Mouse (Mus musculus) ovary, postnatal 14 days (tissue): ENCODE measurements around the gene Ino80e.

ENCODE experiments used
- DNase-seq: peaks from one replicate; pipeline ENCODE4 v3.0.0; 2022; ENCODE audit warnings: low spot score

The Ino80e gene

DNA sequence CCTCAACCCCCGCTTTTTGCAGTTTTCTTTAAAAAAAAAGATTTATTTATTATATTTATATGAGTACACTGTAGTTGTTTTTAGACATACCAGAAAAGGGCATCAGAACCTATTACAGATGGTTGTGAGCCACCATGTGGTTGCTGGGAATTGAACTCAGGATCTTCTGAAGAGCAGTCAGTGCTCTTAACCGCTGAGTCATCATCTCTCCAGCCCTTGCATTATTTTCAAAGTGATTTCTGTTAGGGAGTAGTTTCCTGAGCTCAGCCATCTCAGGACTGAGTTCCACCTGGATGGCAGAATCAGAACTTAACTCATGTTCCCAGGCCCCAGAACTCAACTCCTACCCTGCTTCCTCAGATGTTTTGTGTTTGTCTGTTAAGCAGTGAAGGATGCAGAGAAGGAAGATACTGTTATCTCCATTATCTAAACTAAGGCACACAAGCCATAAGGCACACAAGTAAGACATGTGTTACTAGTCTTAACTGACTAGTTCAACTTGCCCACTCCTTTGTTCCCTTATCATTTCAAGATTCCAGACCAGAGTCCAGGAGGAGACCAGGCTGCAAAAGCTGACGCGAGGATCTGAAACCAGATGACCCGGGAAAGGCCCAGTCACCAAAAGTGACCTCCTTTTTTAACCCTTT, 52.3 kb downstream of the Ino80e start:
- DNase-seq = no peak

DNA sequence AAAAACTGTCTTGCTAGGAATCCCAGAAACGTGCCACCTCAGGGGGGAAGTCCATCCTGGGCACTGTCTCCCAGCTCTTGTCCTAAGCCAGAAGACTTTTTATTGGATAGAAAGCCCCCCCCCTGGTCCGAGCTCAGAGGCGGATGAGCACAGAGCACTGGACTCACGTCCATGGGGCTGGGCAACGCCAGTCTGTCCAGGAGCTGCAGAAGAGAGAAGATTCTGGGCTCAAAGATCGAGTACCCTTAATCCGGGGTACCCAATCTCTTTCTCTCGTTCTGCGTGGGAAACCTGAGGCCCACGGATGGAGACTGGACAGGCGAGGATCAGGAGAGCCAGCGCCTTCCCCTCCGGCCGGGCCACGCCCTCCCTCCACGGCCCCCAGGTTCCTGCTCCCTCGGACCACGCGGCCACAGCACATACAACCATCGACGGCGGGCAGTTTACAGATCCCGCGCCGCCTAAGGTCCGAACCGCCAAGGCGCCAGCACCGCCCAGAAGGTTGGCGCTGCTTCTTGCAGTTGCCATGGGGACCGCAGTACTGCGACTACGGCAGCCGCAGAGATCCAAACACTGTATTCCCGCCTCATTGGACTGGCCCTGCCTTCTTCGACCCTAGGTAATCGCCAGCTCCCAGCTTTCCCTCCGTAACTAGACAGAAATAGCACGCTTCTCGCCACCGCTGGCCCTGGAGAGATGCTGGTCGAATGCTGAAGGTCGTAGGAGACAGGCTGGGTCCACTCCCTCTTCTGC, 53.3 kb downstream of the Ino80e start:
- peak; percentile 83 for DNase-seq

DNA sequence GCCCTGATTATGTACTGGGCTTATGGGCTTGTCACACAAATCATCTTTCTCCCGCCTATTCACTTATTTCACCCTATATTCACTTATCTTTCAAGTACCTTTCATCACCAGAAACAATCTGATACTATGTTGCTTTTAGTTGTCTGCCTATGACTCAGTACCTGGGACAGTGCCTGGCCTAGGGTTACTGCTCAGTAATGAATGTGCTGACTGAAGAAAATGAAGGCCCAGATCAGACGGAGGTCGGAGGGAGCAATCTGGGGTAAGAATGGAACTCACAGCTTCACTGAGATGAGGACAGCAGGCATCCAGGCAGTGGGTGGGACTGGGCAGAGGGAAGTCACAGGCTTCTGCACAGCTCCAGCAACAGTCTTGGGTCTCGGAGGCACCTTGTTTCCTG, 54.8 kb downstream of the Ino80e start:
- no peak for DNase-seq

DNA sequence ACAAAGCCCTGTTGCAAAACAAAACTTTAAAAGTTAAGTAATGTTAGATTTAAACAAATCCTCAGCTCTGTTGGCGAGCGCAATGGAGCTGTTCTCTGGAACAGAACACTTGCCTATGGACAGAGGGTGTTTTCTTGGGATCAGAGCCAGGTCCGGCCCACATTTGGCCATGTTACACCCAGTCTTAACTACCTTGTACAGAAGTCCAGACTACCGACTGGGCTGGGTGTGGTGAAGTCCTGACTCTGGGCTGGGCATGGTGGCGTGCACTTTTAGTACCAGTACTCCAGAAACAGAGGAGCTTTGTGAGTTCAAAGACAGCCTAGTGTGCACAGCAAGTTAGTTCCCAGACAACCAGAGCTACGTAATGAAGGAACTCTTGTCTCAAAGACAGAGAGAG, 55.2 kb downstream of the Ino80e start:
- DNase-seq = no peak

DNA sequence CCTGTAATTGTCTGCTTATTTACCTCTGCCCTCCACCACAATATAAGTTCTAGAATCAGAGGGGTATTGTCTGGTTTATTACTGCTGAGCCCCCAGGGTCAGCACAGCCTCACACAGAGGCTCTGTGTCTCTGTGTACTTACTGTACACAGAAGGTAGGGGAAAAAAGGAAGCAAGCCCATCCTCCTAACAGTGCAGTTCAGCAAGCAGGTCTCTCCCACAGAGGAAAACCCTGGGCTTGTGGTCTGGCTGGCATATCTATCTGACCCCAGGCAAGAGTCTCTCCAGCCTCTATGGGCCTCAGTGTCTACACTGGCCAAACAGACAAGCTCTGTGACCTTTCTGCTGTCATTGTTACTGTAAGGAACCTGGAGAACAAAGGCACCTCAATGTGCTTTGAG, 58.4 kb downstream of the Ino80e start:
- no peak for DNase-seq

DNA sequence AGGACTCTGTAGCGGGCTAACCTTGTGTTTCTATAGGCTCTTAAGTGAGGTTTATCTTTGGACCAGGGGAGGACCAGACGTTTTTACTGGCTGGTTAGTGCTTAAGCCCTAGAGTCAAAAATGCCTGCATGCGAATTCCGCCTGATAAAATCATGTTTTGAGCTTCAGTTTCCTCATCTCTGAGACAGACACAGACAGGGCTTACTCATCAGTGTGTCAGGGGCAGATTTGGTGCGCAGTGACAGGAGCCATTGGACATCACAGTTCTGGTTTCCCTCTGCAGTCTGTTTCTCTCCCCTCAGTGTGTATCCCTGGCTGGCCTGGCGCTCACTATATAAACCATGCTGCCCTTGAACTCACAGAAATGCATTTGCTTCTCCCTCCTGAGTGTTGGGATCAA, 59.0 kb downstream of the Ino80e start:
- DNase-seq = no peak

DNA sequence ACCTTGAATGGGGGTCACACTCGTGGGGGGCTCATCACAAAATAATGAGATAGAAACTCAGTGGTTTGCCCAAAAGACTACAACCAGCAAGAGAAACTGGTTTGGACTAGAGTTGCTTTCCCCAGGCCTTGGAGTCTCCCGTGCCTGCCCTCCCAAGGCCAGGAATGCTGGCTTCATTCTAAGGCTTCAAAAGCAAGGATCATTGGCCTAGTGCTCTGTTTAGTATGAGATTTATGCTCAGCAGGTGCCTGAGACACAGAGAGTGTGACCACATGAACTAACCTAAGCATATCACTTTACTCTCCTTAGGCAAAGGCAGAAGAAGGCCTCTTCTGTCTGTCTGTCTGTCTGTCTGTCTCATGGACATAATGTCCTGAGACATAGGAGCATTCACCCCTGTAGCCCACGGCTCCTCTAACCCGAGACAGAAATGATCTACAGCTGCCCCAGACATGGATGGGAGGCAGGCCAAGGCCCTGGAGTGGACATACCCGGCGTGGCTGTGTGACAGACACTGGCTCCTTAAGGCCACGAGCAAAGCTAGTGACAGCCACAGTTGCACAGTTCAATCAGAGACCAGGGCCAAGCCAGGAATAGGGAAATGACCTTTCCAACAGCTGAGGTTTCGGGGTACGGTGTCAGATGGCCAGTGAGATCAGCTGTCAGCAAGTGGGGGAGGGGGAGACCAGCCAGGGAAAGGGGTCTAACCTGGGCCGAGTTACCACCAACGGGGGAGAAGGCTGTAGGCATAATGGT, 59.9 kb downstream of the Ino80e start:
- no peak for DNase-seq

DNA sequence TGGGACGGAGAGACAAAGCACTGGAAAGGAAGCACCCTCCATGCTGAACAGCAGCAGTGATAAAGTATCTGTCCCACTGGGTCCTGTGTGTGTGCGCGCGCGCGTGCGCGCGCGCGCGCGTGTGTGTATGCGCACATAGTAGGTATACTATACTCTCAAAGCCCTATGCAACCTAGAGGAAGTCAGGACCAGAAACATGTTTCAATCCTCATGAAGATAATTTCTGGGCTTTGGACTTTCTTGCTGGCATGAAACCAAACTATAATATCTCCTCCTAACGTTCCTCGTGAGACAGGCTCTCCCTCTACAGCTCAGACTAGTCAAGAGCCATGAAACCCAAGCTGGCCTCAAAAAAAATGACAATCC, 61.1 kb downstream of the Ino80e start:
- DNase-seq = no peak
